Mouse (Mus musculus) kidney, postnatal 0 days (tissue): ENCODE measurements around the gene Prkar1a. TPM values are rescaled to one million over a fixed set of nuclear protein-coding genes. Genes with fewer than 3 reads are reported as not detected.

ENCODE experiments used
- ATAC-seq: fragments of 200-750 bp; cut with Nextera tagmentation; replicated peaks from 2 replicates; pipeline ENCODE4 v1.8.0; 2017; ENCODE audit warnings: low read depth, moderate number of reproducible peaks, moderate TSS enrichment, moderate library complexity; ENCODE audit not compliant: low FRiP score
- DNase-seq: peaks from one replicate; pipeline ENCODE4 v3.0.0-alpha.2; 2016; ENCODE audit warnings: low spot score
- H3K27ac ChIP-seq: fragments of 300-500 bp; sonication (generic); 2 replicates; pipeline ENCODE4 v1.5.1; 2014; ENCODE audit warnings: mild to moderate bottlenecking
- H3K27me3 ChIP-seq: fragments of 300-500 bp; sonication (generic); 2 replicates; pipeline ENCODE4 v1.6.1; 2014; ENCODE audit warnings: low read length, mixed read lengths; ENCODE audit not compliant: insufficient read depth
- H3K36me3 ChIP-seq: fragments of 300-500 bp; sonication (generic); 2 replicates; pipeline ENCODE4 v1.6.1; 2014; ENCODE audit warnings: low read length, mixed read lengths; ENCODE audit not compliant: insufficient read depth
- H3K4me1 ChIP-seq: fragments of 300-500 bp; sonication (generic); replicated peaks from 2 replicates; pipeline ENCODE4 v1.6.1; 2014; ENCODE audit warnings: antibody characterized with exemption, low read length, mixed read lengths; ENCODE audit not compliant: insufficient read depth
- H3K4me2 ChIP-seq: fragments of 300-500 bp; sonication (generic); 2 replicates; pipeline ENCODE4 v1.6.1; 2014; ENCODE audit warnings: mild to moderate bottlenecking, low read length, moderate library complexity, mixed read lengths
- H3K4me3 ChIP-seq: fragments of 300-500 bp; sonication (generic); replicated peaks from 2 replicates; pipeline ENCODE4 v1.5.1; 2014; ENCODE audit warnings: low read depth, low read length
- H3K9ac ChIP-seq: fragments of 300-500 bp; sonication (generic); 2 replicates; pipeline ENCODE4 v1.6.1; 2014; ENCODE audit warnings: low read depth, low read length
- H3K9me3 ChIP-seq: fragments of 300-500 bp; sonication (generic); replicated peaks from 2 replicates; pipeline ENCODE4 v1.6.1; 2016; ENCODE audit warnings: low read length, inconsistent platforms, mixed read lengths
- CTCF ChIP-seq: IDR thresholded peaks from 2 replicates; pipeline ENCODE4 v1.5.1; 2016; ENCODE audit warnings: antibody characterized with exemption, low read depth, mild to moderate bottlenecking, moderate library complexity
- WGBS: fragments of 180-500 bp; shearing (Covaris S2); extraction: QIAGEN DNeasy Blood & Tissue Kit; methylation state at CpG from one replicate; pipeline ENCODE4 v1.1.7; 2014; 5-methylcytosine and 5-hydroxymethylcytosine counted together
- polyA plus RNA-seq: library from polyadenylated mRNA; unstranded; fragments of >200 nt; fragmentation: Nextera tagmentation; extraction: Ambion mirVana; gene quantifications from 2 replicates; pipeline ENCODE4 v1.2.1, GENCODE M21; 2015

Gene Prkar1a
- polyA plus RNA-seq, 1 experiment from 2014 or later: 340 TPM

DNA sequence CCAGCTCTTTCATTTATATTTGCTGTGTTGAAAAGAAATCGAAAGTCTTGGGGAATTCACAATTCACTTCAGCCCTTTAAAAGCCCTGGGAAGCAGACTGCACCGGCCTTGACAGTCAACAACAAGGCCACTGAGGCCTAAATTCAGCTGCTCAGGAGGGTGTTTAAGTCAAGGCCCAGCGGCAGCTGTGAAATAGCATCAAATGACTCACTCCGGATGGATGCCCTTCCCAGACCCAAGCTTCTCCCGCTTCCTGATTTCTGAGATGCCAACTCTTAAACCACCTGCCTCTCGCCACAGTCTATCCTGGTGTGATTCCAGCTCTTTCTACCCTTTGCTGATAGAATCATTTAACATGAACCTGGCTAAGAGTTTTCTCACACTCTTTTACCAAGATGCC, 28.8 kb upstream of the Prkar1a start:
- H3K4me3 ChIP-seq: no peak overlapping the region
- no peak overlapping the region for H3K9ac ChIP-seq
- no peak for TF ChIP-seq CTCF
- H3K27me3 ChIP-seq: no peaks in the 10 kb centered on the region
- H3K36me3 ChIP-seq: no peaks in the 10 kb centered on the region
- H3K4me1 ChIP-seq: peaks cover 7% of the 10 kb centered on the region; the same call in 1 of the 2 replicates
- DNase-seq: no peak
- 66% methylated on average over 6 of the region's 6 CpGs for WGBS
- no peak for ATAC-seq
- no peak overlapping the region for H3K27ac ChIP-seq
- H3K4me2 ChIP-seq: no peak overlapping the region
- no peaks in the 10 kb centered on the region for H3K9me3 ChIP-seq

DNA sequence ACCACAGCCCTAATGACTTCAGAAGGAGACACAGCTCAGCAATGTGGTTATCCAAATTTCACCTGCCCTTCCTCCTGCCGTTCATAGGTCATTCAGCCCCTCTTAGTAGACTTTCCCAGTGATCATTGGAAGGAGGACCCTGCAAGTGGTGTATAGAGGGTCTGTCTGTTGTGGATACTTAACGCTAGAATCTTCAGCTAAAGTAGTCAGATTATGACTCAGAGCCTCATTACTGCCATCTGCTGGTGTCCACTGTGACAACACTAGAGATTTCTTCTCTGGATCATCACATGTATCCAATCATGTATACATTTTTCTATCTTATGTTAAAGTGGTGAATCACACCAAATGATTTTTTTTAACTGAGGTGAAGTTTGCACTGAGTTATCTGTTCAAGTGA, 28.0 kb upstream of the Prkar1a start:
- TF ChIP-seq CTCF: peak; percentile 83
- WGBS: 10% methylated on average over 2 of the region's 2 CpGs
- no peaks in the 10 kb centered on the region for H3K9me3 ChIP-seq
- no peak overlapping the region for H3K4me2 ChIP-seq
- peaks cover 7% of the 10 kb centered on the region; the same call in 1 of the 2 replicates for H3K4me1 ChIP-seq
- no peak for ATAC-seq
- no peak overlapping the region for H3K9ac ChIP-seq
- no peak overlapping the region for H3K4me3 ChIP-seq
- no peaks in the 10 kb centered on the region for H3K27me3 ChIP-seq
- H3K27ac ChIP-seq: no peak overlapping the region
- peak; percentile 79 for DNase-seq
- no peaks in the 10 kb centered on the region for H3K36me3 ChIP-seq

DNA sequence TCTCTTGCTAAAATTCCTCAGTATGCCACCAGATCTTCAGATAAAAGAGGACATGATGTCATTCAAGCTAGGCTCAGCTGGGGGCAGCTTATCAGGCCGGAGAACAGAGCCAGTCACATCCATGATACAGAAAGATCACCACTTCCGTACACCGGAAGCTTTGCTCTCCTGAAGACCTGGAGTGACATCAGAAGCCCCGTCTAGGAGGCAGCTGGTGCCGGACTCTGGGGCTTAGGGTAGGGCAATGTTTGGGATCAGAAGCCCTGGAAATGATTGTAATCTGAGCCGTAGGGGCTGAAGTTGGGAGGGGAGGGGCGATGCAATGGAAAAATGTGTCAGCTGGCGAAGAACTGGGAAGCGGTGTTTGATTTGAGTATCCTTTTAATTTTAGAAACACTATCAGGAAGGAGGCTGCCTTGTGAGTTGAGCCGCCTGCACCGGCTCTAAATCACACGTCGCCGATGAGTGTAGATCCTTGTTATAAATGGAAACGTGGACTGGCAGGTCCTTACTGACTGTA, 26.6 kb upstream of the Prkar1a start:
- DNase-seq: peak; percentile 63
- no peak for ATAC-seq
- H3K27me3 ChIP-seq: no peaks in the 10 kb centered on the region
- peak overlapping the region; percentile 0; the same call in 1 of the 2 replicates for H3K4me3 ChIP-seq
- no peaks in the 10 kb centered on the region for H3K9me3 ChIP-seq
- no peak for TF ChIP-seq CTCF
- no peak overlapping the region for H3K27ac ChIP-seq
- H3K9ac ChIP-seq: peak overlapping the region; percentile 14; the same call in 1 of the 2 replicates
- H3K4me2 ChIP-seq: peak overlapping the region; percentile 53
- no peaks in the 10 kb centered on the region for H3K36me3 ChIP-seq
- WGBS: 5% methylated on average over 15 of the region's 15 CpGs
- 0 out of 2 replicates have a peak, but pooled peaks cover 7% of the 10 kb centered on the region for H3K4me1 ChIP-seq

DNA sequence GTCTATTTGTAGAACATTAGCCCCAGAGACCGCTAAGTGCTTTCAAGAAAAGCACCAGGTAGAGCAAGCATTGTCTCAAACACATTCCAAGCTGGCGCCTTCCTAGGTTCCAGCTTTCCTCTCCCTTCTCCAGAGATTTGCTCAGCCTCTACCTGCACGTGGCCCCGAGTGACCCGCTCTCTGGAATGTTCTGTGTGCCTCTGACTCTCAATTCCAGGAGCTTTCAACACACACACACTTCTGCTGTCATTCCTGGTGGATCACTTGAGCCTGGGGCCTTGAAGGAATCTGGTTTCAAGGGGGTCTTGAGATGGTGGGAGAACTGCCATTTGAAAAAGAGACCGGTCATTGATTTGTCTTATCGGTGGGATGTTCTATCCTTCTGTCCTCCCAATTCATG, 26.0 kb upstream of the Prkar1a start:
- peak overlapping the region; percentile 53; the same call in 1 of the 2 replicates for H3K4me2 ChIP-seq
- H3K27ac ChIP-seq: no peak overlapping the region
- no peak overlapping the region for H3K4me3 ChIP-seq
- ATAC-seq: no peak
- no peaks in the 10 kb centered on the region for H3K36me3 ChIP-seq
- DNase-seq: no peak
- 77% methylated on average over 7 of the region's 7 CpGs for WGBS
- H3K9me3 ChIP-seq: no peaks in the 10 kb centered on the region
- H3K4me1 ChIP-seq: 0 out of 2 replicates have a peak, but pooled peaks cover 7% of the 10 kb centered on the region
- TF ChIP-seq CTCF: no peak
- no peaks in the 10 kb centered on the region for H3K27me3 ChIP-seq
- no peak overlapping the region for H3K9ac ChIP-seq

DNA sequence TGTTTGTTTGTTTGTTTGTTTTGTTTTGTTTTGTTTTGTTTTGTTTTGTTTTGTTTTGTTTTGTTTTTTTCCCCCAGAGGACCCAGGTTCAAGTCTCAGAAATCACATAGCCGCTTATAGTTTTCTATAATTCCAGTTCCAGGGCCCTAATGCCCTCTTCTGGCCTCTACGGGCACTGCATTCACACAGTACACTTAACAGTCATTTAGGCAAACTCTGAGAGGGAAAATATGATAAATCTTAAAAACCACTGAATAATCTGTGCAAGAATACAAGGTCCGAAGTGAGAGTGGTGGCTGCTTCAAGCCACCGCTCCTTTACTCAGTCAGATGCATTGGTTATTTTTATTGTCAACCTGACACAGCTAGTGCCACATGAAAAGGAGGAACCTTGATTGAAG, 21.6 kb upstream of the Prkar1a start:
- Histone ChIP-seq H3K27me3 (no peaks in the 10 kb centered on the region), H3K9ac (no peak overlapping the region), H3K4me3 (no peak overlapping the region), H3K4me2 (no peak overlapping the region), H3K9me3 (no peaks in the 10 kb centered on the region), H3K4me1 (0 out of 2 replicates have a peak, but pooled peaks cover 6% of the 10 kb centered on the region), H3K27ac (no peak overlapping the region), H3K36me3 (no peaks in the 10 kb centered on the region)
- TF ChIP-seq CTCF: peak; percentile 59
- DNase-seq (peak; percentile 35), ATAC-seq (no peak)
- 89% methylated on average over 4 of the region's 4 CpGs for WGBS

DNA sequence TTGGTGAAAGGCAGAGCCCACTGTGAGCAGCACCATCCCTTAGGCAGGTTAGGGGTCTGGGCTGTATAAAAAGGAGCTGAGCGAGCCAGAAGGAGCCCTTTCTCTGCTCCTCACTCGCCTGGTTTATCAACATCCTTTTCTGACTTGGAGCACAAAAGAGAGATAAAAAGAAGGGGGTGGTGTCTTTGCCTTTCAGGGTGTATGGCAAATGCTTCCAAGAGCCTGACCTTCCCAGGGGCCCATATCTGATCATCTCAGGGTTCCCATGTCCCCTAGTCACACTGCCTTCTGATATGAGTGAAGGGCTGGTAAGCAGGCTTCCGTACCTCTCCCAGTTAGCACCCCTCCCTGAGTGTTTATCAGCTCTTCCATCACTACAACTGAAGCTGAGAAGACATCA, 21.1 kb upstream of the Prkar1a start:
- WGBS: 91% methylated on average over 3 of the region's 3 CpGs
- no peak overlapping the region for H3K4me3 ChIP-seq

DNA sequence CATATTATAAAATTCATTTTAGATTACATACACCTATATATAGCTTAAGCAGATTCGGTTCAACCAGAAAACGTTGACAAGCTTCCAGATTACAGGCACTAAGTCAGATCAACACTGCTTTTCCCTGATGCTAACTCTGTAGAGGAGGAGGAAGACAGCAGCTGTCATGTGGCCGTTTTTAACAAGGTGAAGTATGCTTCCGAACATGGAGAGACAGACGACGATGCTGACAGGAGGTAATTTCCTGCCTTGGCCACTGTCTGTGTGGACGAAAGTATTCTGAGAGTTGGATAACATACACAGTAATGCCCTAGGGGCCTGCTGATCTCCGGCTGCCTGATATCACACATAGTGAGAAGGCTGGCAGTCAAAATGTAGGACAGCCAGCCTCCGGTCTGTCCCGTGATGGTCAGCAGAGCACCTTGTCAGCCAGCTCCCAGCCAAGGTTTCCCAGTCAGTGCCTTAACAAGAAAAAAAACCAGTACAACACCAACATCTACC, 20.1 kb upstream of the Prkar1a start:
- H3K36me3 ChIP-seq: no peaks in the 10 kb centered on the region
- no peak overlapping the region for H3K4me2 ChIP-seq
- H3K27ac ChIP-seq: no peak overlapping the region
- WGBS: 38% methylated on average over 10 of the region's 10 CpGs
- H3K27me3 ChIP-seq: no peaks in the 10 kb centered on the region
- H3K4me3 ChIP-seq: no peak overlapping the region
- no peak overlapping the region for H3K9ac ChIP-seq
- TF ChIP-seq CTCF: no peak
- no peaks in the 10 kb centered on the region for H3K9me3 ChIP-seq
- no peak for DNase-seq
- no peaks in the 10 kb centered on the region for H3K4me1 ChIP-seq
- ATAC-seq: no peak

More for the DNA sequence above, 21.1 kb upstream of the Prkar1a start:
- Histone ChIP-seq H3K27ac (no peak overlapping the region), H3K9me3 (no peaks in the 10 kb centered on the region), H3K4me1 (0 out of 2 replicates have a peak, but pooled peaks cover 2% of the 10 kb centered on the region), H3K9ac (no peak overlapping the region), H3K27me3 (no peaks in the 10 kb centered on the region), H3K4me2 (no peak overlapping the region), H3K36me3 (no peaks in the 10 kb centered on the region)
- TF ChIP-seq CTCF: no peak
- ATAC-seq (no peak), DNase-seq (no peak)
